Mouse (Mus musculus): ENCODE data around the gene Tas2r124. TPM values are rescaled to one million over a fixed set of nuclear protein-coding genes. Genes with fewer than 3 reads are reported as not detected.

Tas2r124 gene
- polyA plus RNA-seq, 1 experiment from 2014 or later = not detected

Other genes with a start within 250 kb of the Tas2r124 start
- gene Prh1, start 184.9 kb upstream of the Tas2r124 start, polyA plus RNA-seq (2015; fragmentation: Nextera tagmentation; extraction: Ambion mirVana) = not detected in 2 replicates
- not detected in 2 replicates for gene Prp2, start 158.8 kb upstream of the Tas2r124 start, polyA plus RNA-seq (2015; fragmentation: Nextera tagmentation; extraction: Ambion mirVana)
- not detected in 2 replicates for gene A630073D07Rik, start 103.2 kb upstream of the Tas2r124 start, polyA plus RNA-seq (2015; fragmentation: Nextera tagmentation; extraction: Ambion mirVana)
- gene Tas2r120, start 97.8 kb upstream of the Tas2r124 start, polyA plus RNA-seq (2015; fragmentation: Nextera tagmentation; extraction: Ambion mirVana) = not detected in 2 replicates
- gene Tas2r121, start 53.7 kb upstream of the Tas2r124 start, polyA plus RNA-seq (2015; fragmentation: Nextera tagmentation; extraction: Ambion mirVana) = not detected in 2 replicates
- gene Tas2r122, start 42.8 kb upstream of the Tas2r124 start, polyA plus RNA-seq (2015; fragmentation: Nextera tagmentation; extraction: Ambion mirVana) = not detected in 2 replicates
- not detected in 2 replicates for gene Tas2r115, start 16.7 kb upstream of the Tas2r124 start, polyA plus RNA-seq (2015; fragmentation: Nextera tagmentation; extraction: Ambion mirVana)
- not detected in 2 replicates for gene Tas2r102, start 7.4 kb downstream of the Tas2r124 start, polyA plus RNA-seq (2015; fragmentation: Nextera tagmentation; extraction: Ambion mirVana)
- gene Tas2r136, start 23.4 kb downstream of the Tas2r124 start, polyA plus RNA-seq (2015; fragmentation: Nextera tagmentation; extraction: Ambion mirVana) = not detected in 2 replicates
- not detected in 2 replicates for gene Tas2r117, start 48.1 kb downstream of the Tas2r124 start, polyA plus RNA-seq (2015; fragmentation: Nextera tagmentation; extraction: Ambion mirVana)
- gene Tas2r123, start 92.4 kb downstream of the Tas2r124 start, polyA plus RNA-seq (2015; fragmentation: Nextera tagmentation; extraction: Ambion mirVana) = not detected in 2 replicates
- gene Tas2r116, start 100.7 kb downstream of the Tas2r124 start, polyA plus RNA-seq (2015; fragmentation: Nextera tagmentation; extraction: Ambion mirVana) = not detected in 2 replicates
- not detected in 2 replicates for gene Tas2r110, start 113.3 kb downstream of the Tas2r124 start, polyA plus RNA-seq (2015; fragmentation: Nextera tagmentation; extraction: Ambion mirVana)
- not detected in 2 replicates for gene Tas2r113, start 138.3 kb downstream of the Tas2r124 start, polyA plus RNA-seq (2015; fragmentation: Nextera tagmentation; extraction: Ambion mirVana)
- gene Tas2r125, start 154.9 kb downstream of the Tas2r124 start, polyA plus RNA-seq (2015; fragmentation: Nextera tagmentation; extraction: Ambion mirVana) = 0.17 TPM in 1 of 2 replicates, not detected in the other
- gene Tas2r129, start 196.4 kb downstream of the Tas2r124 start, polyA plus RNA-seq (2015; fragmentation: Nextera tagmentation; extraction: Ambion mirVana) = not detected in 2 replicates
- not detected in 2 replicates for gene Tas2r131, start 203.2 kb downstream of the Tas2r124 start, polyA plus RNA-seq (2015; fragmentation: Nextera tagmentation; extraction: Ambion mirVana)
- gene Tas2r109, start 226.2 kb downstream of the Tas2r124 start, polyA plus RNA-seq (2015; fragmentation: Nextera tagmentation; extraction: Ambion mirVana) = not detected in 2 replicates

Measured in hindbrain, embryonic 16.5 days (tissue).